ENCODE assay signal across 33 mouse cellular contexts in the genomic region with DNA sequence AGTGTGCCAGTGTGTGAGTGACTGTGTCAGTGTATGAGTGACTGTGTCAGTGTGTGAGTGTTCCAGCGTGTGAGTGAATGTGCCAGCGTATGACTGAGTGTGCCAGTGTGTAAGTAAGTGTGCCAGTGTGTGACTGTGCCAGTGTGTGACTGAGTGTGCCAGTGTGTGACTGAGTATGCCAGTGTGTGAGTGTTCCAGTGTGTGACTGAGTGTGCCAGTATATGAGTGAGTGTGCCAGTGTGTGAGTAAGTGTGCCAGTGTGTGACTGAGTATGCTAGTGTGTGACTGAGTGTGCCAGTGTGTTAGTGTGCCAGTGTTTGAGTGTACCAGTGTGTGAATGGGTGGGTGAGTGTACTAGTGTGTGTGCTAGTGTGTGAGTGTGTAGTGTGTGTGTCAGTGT. TPM values are rescaled to one million over a fixed set of nuclear protein-coding genes. Genes with fewer than 3 reads are reported as not detected.
A peak's percentile ranks its signal among the peaks of the same experiment; 100 is the strongest.
DNase-seq lines count a peak whose midpoint lies in the region; ATAC-seq lines count a peak whose summit lies in the region.
"Had no signal": no experiment of that assay in that cellular context is flagged by ENCODE, and none has a peak within 500 bp of the region (broad histone marks: within the 10 kb centered on the region; RNA-seq: fewer than 3 reads in every experiment).

No protein-coding gene starts in this region.

- H3K36me3 ChIP-seq in forebrain, embryonic 13.5 days (ENCODE audit: poor library complexity, severe bottlenecking) = no peaks in the 10 kb centered on the region
- no peaks in the 10 kb centered on the region for H3K36me3 ChIP-seq in forebrain, embryonic 12.5 days (replicated peaks)
- H3K36me3 ChIP-seq in hindbrain, embryonic 15.5 days = no peaks in the 10 kb centered on the region
- no peaks in the 10 kb centered on the region for H3K36me3 ChIP-seq in hindbrain, embryonic 10.5 days
- H3K36me3 ChIP-seq in megakaryocyte, embryonic 14.5 days (replicated peaks; ENCODE audit: low read length) = no peaks in the 10 kb centered on the region
- H3K36me3 ChIP-seq: embryonic facial prominence, embryonic 10.5 days; embryonic facial prominence, embryonic 13.5 days; forebrain, embryonic 10.5 days; forebrain, embryonic 15.5 days; G1E; heart, embryonic 12.5 days; heart, embryonic 15.5 days; hindbrain, embryonic 12.5 days had no signal

- 0 out of 2 replicates have a peak, but pooled peaks have one; percentile 30 for ATAC-seq in forebrain, embryonic 13.5 days
- ATAC-seq in forebrain, embryonic 12.5 days (ENCODE audit: low FRiP score) = no peak
- peak; percentile 45; the same call in 1 of the 2 replicates for ATAC-seq in hindbrain, embryonic 15.5 days (ENCODE audit: low FRiP score, low read depth)
- no peak for ATAC-seq in megakaryocyte, adult 5-6 weeks (ENCODE audit: poor library complexity, severe bottlenecking)
- ATAC-seq in erythroid progenitor cell, adult 5-6 weeks (replicated peaks; ENCODE audit: low FRiP score, poor library complexity, severe bottlenecking) = 0 out of 2 replicates have a peak, but pooled peaks have one; percentile 39
- ATAC-seq: forebrain, embryonic 15.5 days; inflammation-experienced regulatory T-cells, adult 6 months; intestine, embryonic 16.5 days had no signal

- H3K9ac ChIP-seq in forebrain, embryonic 13.5 days = no peak overlapping the region
- no peak overlapping the region for H3K9ac ChIP-seq in forebrain, embryonic 12.5 days
- H3K9ac ChIP-seq in hindbrain, embryonic 15.5 days = no peak overlapping the region
- H3K9ac ChIP-seq: embryonic facial prominence, embryonic 13.5 days; forebrain, embryonic 15.5 days; heart, embryonic 12.5 days; heart, embryonic 15.5 days; hindbrain, embryonic 12.5 days had no signal

- no peak for DNase-seq in hindbrain, embryonic 10.5 days (ENCODE audit: low spot score)
- no peak for DNase-seq in cerebellum, adult 9-10 months
- DNase-seq: adrenal gland, adult 2 months; adrenal gland, postnatal 14 days; cerebellum, adult 11 months; cerebellum, adult 2 months; cerebellum, postnatal 10 days; cerebellum, postnatal 36 days; embryo, embryonic 11 days; gastrocnemius, adult 2 months; gastrocnemius, postnatal 14 days; heart, postnatal 10 days; heart, postnatal 4 days; kidney, adult 18-20 months had no signal

- 95% methylated on average over 2 of the region's 2 CpGs for WGBS in forebrain, embryonic 13.5 days
- 95% methylated on average over 2 of the region's 2 CpGs for WGBS in forebrain, embryonic 12.5 days
- WGBS in hindbrain, embryonic 15.5 days = 96% methylated on average over 2 of the region's 2 CpGs
- 96% methylated on average over 2 of the region's 2 CpGs for WGBS in hindbrain, embryonic 10.5 days

- H3K27ac ChIP-seq in forebrain, embryonic 13.5 days = no peak overlapping the region
- H3K27ac ChIP-seq in forebrain, embryonic 12.5 days = no peak overlapping the region
- no peak overlapping the region for H3K27ac ChIP-seq in hindbrain, embryonic 15.5 days (replicated peaks)
- H3K27ac ChIP-seq in hindbrain, embryonic 10.5 days = no peak overlapping the region
- H3K27ac ChIP-seq: embryonic facial prominence, embryonic 10.5 days; embryonic facial prominence, embryonic 13.5 days; forebrain, embryonic 10.5 days; forebrain, embryonic 15.5 days; gastrocnemius, adult 2 months; heart, embryonic 15.5 days; hindbrain, embryonic 12.5 days had no signal

- H3K9me3 ChIP-seq in forebrain, embryonic 13.5 days (replicated peaks) = no peaks in the 10 kb centered on the region
- H3K9me3 ChIP-seq in forebrain, embryonic 12.5 days = 0 out of 2 replicates have a peak, but pooled peaks cover 4% of the 10 kb centered on the region
- no peaks in the 10 kb centered on the region for H3K9me3 ChIP-seq in hindbrain, embryonic 15.5 days
- no peaks in the 10 kb centered on the region for H3K9me3 ChIP-seq in hindbrain, embryonic 10.5 days
- H3K9me3 ChIP-seq in megakaryocyte, embryonic 14.5 days = peaks cover 7% of the 10 kb centered on the region; the same call in 1 of the 2 replicates
- H3K9me3 ChIP-seq: embryonic facial prominence, embryonic 10.5 days; embryonic facial prominence, embryonic 13.5 days; forebrain, embryonic 10.5 days; forebrain, embryonic 15.5 days; G1E; heart, embryonic 12.5 days; heart, embryonic 15.5 days; hindbrain, embryonic 12.5 days had no signal

- H3K27me3 ChIP-seq in forebrain, embryonic 13.5 days = no peaks in the 10 kb centered on the region
- no peaks in the 10 kb centered on the region for H3K27me3 ChIP-seq in forebrain, embryonic 12.5 days
- H3K27me3 ChIP-seq in hindbrain, embryonic 15.5 days = no peaks in the 10 kb centered on the region
- H3K27me3 ChIP-seq in hindbrain, embryonic 10.5 days (ENCODE audit: insufficient read depth, poor library complexity, severe bottlenecking) = no peaks in the 10 kb centered on the region
- H3K27me3 ChIP-seq in megakaryocyte, embryonic 14.5 days (replicated peaks) = peaks cover 1% of the 10 kb centered on the region
- H3K27me3 ChIP-seq: embryonic facial prominence, embryonic 13.5 days; forebrain, embryonic 15.5 days; heart, embryonic 12.5 days; heart, embryonic 15.5 days; hindbrain, embryonic 12.5 days had no signal

- H3K4me3 ChIP-seq in forebrain, embryonic 13.5 days = no peak overlapping the region
- no peak overlapping the region for H3K4me3 ChIP-seq in forebrain, embryonic 12.5 days (replicated peaks)
- no peak overlapping the region for H3K4me3 ChIP-seq in hindbrain, embryonic 15.5 days
- H3K4me3 ChIP-seq in hindbrain, embryonic 10.5 days = no peak overlapping the region
- H3K4me3 ChIP-seq in megakaryocyte, embryonic 14.5 days (replicated peaks) = peak overlapping the region; percentile 76
- H3K4me3 ChIP-seq: embryonic facial prominence, embryonic 10.5 days; embryonic facial prominence, embryonic 13.5 days; erythroblast, embryonic 14.5 days; forebrain, embryonic 10.5 days; forebrain, embryonic 15.5 days; gastrocnemius, adult 2 months; heart, embryonic 12.5 days; heart, embryonic 15.5 days; hindbrain, embryonic 12.5 days had no signal

- H3K4me2 ChIP-seq in forebrain, embryonic 13.5 days = no peak overlapping the region
- no peak overlapping the region for H3K4me2 ChIP-seq in forebrain, embryonic 12.5 days
- no peak overlapping the region for H3K4me2 ChIP-seq in hindbrain, embryonic 15.5 days
- H3K4me2 ChIP-seq: embryonic facial prominence, embryonic 13.5 days; forebrain, embryonic 15.5 days; heart, embryonic 12.5 days; heart, embryonic 15.5 days; hindbrain, embryonic 12.5 days had no signal

- no peaks in the 10 kb centered on the region for H3K4me1 ChIP-seq in forebrain, embryonic 13.5 days
- H3K4me1 ChIP-seq in forebrain, embryonic 12.5 days = no peaks in the 10 kb centered on the region
- H3K4me1 ChIP-seq in hindbrain, embryonic 15.5 days (replicated peaks) = no peaks in the 10 kb centered on the region
- no peaks in the 10 kb centered on the region for H3K4me1 ChIP-seq in hindbrain, embryonic 10.5 days (replicated peaks)
- peaks cover 6% of the 10 kb centered on the region; the same call in 1 of the 2 replicates for H3K4me1 ChIP-seq in megakaryocyte, embryonic 14.5 days
- H3K4me1 ChIP-seq: embryonic facial prominence, embryonic 10.5 days; embryonic facial prominence, embryonic 13.5 days; forebrain, embryonic 10.5 days; forebrain, embryonic 15.5 days; heart, embryonic 12.5 days; heart, embryonic 15.5 days; hindbrain, embryonic 12.5 days had no signal

RNA-seq across cellular contexts. Expression of gene Arhgef38, which starts 24.1 kb away (rescaled TPM):
- polyA plus RNA-seq in forebrain, embryonic 13.5 days (2015; fragmentation: Nextera tagmentation; extraction: Ambion mirVana) = 0.03 TPM in 1 of 2 replicates, not detected in the other
- 0.09 and 0.10 TPM in 2 replicates for polyA plus RNA-seq in forebrain, embryonic 12.5 days (2016; fragmentation: Nextera tagmentation; extraction: Ambion mirVana)
- not detected in 2 replicates for polyA plus RNA-seq in hindbrain, embryonic 15.5 days (2015; fragmentation: Nextera tagmentation; extraction: Ambion mirVana)
- 0.16 and 0.42 TPM in 2 replicates for polyA plus RNA-seq in hindbrain, embryonic 10.5 days (2016; fragmentation: Nextera tagmentation; extraction: Ambion mirVana)
- 0.25 TPM in 1 of 2 replicates, not detected in the other for polyA plus RNA-seq in megakaryocyte, embryonic 14.5 days (2012; ENCODE audit: insufficient read depth, low replicate concordance)
- not detected in 2 replicates for total RNA-seq in megakaryocyte, adult 5-6 weeks (2015)
- not detected in 2 replicates for total RNA-seq in megakaryocyte, adult 5-6 weeks (2017)
- not detected in 2 replicates for total RNA-seq in erythroid progenitor cell, adult 5-6 weeks (2015; ENCODE audit: low replicate concordance)
- total RNA-seq in erythroid progenitor cell, adult 5-6 weeks (2017; ENCODE audit: low replicate concordance) = not detected in 2 replicates
- total RNA-seq: adrenal gland, adult 2 months; adrenal gland, postnatal 14 days; gastrocnemius, adult 2 months; gastrocnemius, postnatal 14 days; gastrocnemius, postnatal 4 days; heart, postnatal 10 days; heart, postnatal 4 days had no signal
- polyA plus RNA-seq: adrenal gland, adult 2 months; cortical plate, adult 2 months; erythroblast, embryonic 14.5 days; forebrain, embryonic 15.5 days; G1E; heart, embryonic 12.5 days had no signal

RNA-seq across cellular contexts. Expression of gene Ppa2, which starts 51.0 kb away (rescaled TPM):
- 79.3 and 85.9 TPM in 2 replicates for polyA plus RNA-seq in forebrain, embryonic 13.5 days (2015; fragmentation: Nextera tagmentation; extraction: Ambion mirVana)
- 76.3 and 80.2 TPM in 2 replicates for polyA plus RNA-seq in forebrain, embryonic 12.5 days (2016; fragmentation: Nextera tagmentation; extraction: Ambion mirVana)
- 80.1 and 80.6 TPM in 2 replicates for polyA plus RNA-seq in hindbrain, embryonic 15.5 days (2015; fragmentation: Nextera tagmentation; extraction: Ambion mirVana)
- 79.3 and 84.1 TPM in 2 replicates for polyA plus RNA-seq in hindbrain, embryonic 10.5 days (2016; fragmentation: Nextera tagmentation; extraction: Ambion mirVana)
- polyA plus RNA-seq in megakaryocyte, embryonic 14.5 days (2012; ENCODE audit: insufficient read depth, low replicate concordance) = 11.2 and 18.5 TPM in 2 replicates
- total RNA-seq in megakaryocyte, adult 5-6 weeks (2015) = 41.6 and 47.2 TPM in 2 replicates
- 38.1 and 43.8 TPM in 2 replicates for total RNA-seq in megakaryocyte, adult 5-6 weeks (2017)
- 8.8 and 15.1 TPM in 2 replicates for total RNA-seq in erythroid progenitor cell, adult 5-6 weeks (2015; ENCODE audit: low replicate concordance)
- 27.2 and 30.9 TPM in 2 replicates for total RNA-seq in erythroid progenitor cell, adult 5-6 weeks (2017; ENCODE audit: low replicate concordance)

Comparison
In these comparisons a context has a peak if more than half of its experiments do, and no peak if none do; other contexts are left out.
1. ATAC-seq: peak in forebrain, embryonic 13.5 days (single experiment), hindbrain, embryonic 15.5 days (single experiment) and erythroid progenitor cell, adult 5-6 weeks (single experiment); none in forebrain, embryonic 12.5 days (single experiment) and megakaryocyte, adult 5-6 weeks (single experiment).